Mouse (Mus musculus): Measurements from ENCODE around the gene Vps13d. TPM values are rescaled to one million over a fixed set of nuclear protein-coding genes. Genes with fewer than 3 reads are reported as not detected.

The Vps13d gene
- polyA plus RNA-seq, 1 experiment from 2014 or later: 76.6 TPM

DNA sequence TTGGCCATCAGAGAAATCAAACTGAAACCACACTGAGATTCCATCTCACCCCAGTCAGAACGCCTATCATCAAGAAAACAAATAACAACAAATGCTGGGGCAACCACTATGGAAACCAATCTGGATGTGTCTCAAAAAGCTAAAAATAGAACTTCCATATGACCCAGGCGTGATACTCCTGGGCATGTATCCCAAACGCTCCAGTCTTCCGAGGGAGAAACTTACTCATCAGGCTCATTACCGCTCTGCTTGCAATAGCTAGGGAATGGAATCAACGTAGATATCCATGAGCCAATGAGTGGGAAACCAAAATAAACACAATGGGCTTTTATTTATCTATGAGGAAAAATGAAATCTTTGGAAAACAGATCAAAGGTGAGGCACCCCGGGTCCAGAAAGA is 242.9 kb downstream of the Vps13d start:
- 94% methylated on average over 7 of the region's 7 CpGs for WGBS (ENCODE audit: missing documents)
- Histone ChIP-seq H3K4me3 (ENCODE audit: inconsistent target) (no peak overlapping the region), H3K36me3 (ENCODE audit: inconsistent target) (no peaks in the 10 kb centered on the region), H3K27ac (no peak overlapping the region), H3K79me2 (ENCODE audit: inconsistent target) (no peaks in the 10 kb centered on the region)

GRCm38 (mm10) chr4:144950883-144951282 is 243.9 kb downstream of the Vps13d start:
- H3K27ac ChIP-seq: no peak overlapping the region
- no peak overlapping the region for H3K4me3 ChIP-seq (ENCODE audit: inconsistent target)
- whole genome bisulfite sequencing (ENCODE audit: missing documents): 54% methylated on average over 3 of the region's 3 CpGs
- H3K79me2 ChIP-seq (ENCODE audit: inconsistent target): no peaks in the 10 kb centered on the region
- H3K36me3 ChIP-seq (ENCODE audit: inconsistent target): no peaks in the 10 kb centered on the region

- H3K4me3 ChIP-seq (ENCODE audit: inconsistent target): no peak overlapping the region
- no peak overlapping the region for H3K27ac ChIP-seq
- WGBS (ENCODE audit: missing documents): 81% methylated on average over 3 of the region's 3 CpGs
- H3K79me2 ChIP-seq (ENCODE audit: inconsistent target): no peaks in the 10 kb centered on the region
- no peaks in the 10 kb centered on the region for H3K36me3 ChIP-seq (ENCODE audit: inconsistent target)
Measured at GRCm38 (mm10) chr4:144950327-144950711, 244.5 kb downstream of the Vps13d start.

DNA sequence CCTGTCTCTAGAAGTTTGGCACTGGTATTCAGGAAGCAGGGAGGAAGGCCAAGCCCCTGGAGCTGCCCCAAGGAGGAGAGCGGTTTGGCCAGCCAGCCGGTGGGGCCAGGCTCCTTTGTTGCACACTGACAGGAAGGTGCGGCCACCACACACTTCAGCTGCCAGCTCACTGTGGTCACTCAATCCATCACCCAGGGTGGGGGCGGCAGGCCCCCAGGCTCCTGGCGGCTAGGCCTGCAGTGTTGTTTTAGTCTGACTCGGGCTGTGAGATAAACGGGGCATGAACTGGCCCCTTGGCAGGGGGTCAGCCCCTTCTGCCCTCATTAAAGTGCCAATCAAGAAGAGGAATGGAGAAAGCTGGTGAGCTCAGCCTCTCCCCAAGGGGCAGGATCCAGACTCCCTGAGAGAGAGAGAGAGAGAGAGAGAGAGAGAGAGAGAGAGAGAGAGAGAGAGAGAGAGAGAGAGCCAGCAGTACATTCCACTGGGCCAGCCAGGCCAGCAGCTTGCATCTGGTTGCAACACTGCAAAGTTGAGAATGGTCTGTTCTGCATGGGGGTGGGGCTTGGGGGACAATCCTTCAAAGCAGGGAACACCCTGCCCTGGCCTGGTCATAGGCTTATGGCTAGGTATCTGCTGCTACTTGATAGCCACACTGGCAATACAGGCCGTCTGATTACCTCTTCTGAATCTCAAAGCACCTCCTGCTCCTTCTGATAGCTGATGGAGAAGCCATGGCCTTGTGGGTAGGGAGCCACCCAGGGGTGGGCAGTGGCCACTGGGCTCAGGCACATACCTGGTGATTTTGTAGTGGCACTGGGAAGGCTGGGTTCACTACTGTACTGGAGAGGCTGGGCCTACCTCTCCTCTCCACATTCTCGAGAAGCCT is 245.1 kb downstream of the Vps13d start:
- H3K27ac ChIP-seq: no peak overlapping the region
- H3K36me3 ChIP-seq (ENCODE audit: inconsistent target): no peaks in the 10 kb centered on the region
- no peaks in the 10 kb centered on the region for H3K79me2 ChIP-seq (ENCODE audit: inconsistent target)
- WGBS (ENCODE audit: missing documents): 67% methylated on average over 7 of the region's 9 CpGs
- no peak overlapping the region for H3K4me3 ChIP-seq (ENCODE audit: inconsistent target)

GRCm38 (mm10) chr4:144947738-144948390 is 246.9 kb downstream of the Vps13d start:
- no peaks in the 10 kb centered on the region for H3K36me3 ChIP-seq (ENCODE audit: inconsistent target)
- 74% methylated on average over 6 of the region's 6 CpGs for WGBS (ENCODE audit: missing documents)
- H3K4me3 ChIP-seq (ENCODE audit: inconsistent target): no peak overlapping the region
- no peaks in the 10 kb centered on the region for H3K79me2 ChIP-seq (ENCODE audit: inconsistent target)
- H3K27ac ChIP-seq: no peak overlapping the region

DNA sequence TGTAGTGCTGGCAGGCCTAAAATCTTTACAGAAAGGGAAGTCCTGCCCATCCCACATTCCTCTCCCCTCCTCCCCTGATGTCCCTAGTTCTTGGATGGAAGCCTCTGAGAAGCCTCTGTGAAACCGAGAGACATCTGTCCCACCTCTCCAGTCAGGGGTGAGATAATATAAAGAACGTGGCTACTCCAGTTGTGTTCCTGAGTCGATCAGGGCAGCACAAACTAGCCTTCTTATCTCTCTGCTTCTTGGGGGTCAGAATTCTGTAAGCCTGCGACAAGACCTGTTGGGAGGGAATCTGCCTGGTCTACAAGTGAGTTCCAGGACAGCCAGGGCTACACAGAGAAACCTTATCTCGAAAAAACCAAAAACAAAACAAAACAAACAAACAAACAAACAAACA is 251.5 kb downstream of the Vps13d start:
- Histone ChIP-seq H3K4me3 (ENCODE audit: inconsistent target) (no peak overlapping the region), H3K79me2 (ENCODE audit: inconsistent target) (no peaks in the 10 kb centered on the region), H3K36me3 (ENCODE audit: inconsistent target) (no peaks in the 10 kb centered on the region), H3K27ac (no peak overlapping the region)
- 93% methylated on average over 3 of the region's 5 CpGs for WGBS (ENCODE audit: missing documents)

DNA sequence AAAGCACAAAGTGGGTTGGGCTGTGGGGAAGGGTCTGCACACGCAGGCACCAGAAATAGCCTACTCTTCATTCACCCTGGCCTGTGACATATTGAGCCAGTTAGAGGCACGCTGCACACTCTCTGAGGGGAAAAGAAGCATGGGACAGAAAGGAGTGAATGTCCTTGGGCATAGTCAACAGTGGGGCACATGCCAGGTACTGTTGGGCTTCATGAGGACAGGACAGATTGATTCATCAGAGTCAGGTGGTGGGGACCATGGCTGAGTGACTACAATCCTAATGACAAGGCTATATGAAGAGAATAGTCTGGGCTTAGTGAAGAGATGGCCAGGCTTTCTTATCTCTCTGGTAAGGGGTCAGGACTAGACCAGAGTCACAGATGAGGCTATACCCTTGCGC is 252.4 kb downstream of the Vps13d start:
- Histone ChIP-seq H3K27ac (no peak overlapping the region), H3K4me3 (ENCODE audit: inconsistent target) (no peak overlapping the region), H3K36me3 (ENCODE audit: inconsistent target) (no peaks in the 10 kb centered on the region), H3K79me2 (ENCODE audit: inconsistent target) (no peaks in the 10 kb centered on the region)
- WGBS (ENCODE audit: missing documents): 100% methylated on average over 2 of the region's 3 CpGs

DNA sequence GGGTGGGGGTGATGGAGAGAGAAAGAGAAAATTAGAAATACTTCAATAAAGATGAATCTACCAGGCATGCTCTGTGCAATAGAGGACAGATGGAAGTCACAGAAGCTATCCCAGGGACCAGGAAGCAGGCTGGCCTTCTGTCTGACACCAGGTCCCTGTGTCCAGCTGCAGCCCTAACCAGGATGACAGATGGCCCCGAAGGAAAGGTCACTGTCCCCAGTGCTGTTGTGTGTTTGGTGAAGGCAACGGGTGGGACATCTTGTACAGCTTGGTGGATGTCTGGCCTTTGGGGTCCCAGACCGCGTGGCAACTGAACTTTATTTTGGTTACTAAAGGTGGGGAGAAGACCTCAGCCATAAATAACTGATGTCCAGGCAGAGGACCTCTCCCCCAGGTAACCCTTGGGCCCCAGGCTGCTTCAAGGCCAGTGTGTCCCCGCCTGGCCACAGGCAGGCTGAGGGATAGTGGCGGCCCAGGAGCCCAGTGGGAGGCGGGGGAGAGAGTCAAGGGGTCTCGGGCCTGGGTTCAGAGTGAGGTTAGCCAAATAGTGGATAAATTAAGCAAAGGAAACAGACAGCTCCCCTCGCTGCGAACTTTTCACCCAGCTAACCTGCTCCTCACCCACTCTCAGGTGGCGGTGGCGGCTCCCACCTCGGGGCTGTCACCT is 253.9 kb downstream of the Vps13d start:
- Histone ChIP-seq H3K79me2 (ENCODE audit: inconsistent target) (no peaks in the 10 kb centered on the region), H3K36me3 (ENCODE audit: inconsistent target) (no peaks in the 10 kb centered on the region), H3K27ac (no peak overlapping the region), H3K4me3 (ENCODE audit: inconsistent target) (no peak overlapping the region)
- 96% methylated on average over 13 of the region's 13 CpGs for WGBS (ENCODE audit: missing documents)

DNA sequence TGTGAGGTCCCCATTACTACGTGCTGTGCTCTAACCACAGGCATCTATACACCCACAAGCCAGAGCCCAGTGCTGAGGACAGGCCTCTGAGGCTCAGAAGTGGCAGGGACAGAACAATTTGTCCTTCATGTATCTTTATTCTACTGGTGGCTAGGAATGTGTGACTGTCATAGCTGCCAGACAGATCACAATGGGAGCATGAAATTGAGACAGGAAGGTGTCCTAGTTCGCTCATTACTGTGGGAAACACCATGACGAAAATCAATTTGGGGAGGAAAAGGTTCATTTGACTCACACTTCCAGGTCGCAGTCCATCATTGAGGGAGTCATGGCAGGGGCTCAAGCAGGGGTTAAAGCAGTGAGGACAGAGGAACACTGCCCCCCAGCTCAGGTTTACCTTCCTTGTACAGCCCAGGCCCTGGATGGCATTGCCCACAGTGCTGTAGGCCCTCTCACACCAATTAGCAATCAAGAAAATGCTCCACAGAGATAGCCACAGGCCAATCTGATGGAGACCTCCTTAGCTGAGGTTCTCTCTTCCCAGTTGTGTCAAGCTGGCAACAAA is 254.9 kb downstream of the Vps13d start:
- H3K36me3 ChIP-seq (ENCODE audit: inconsistent target): no peaks in the 10 kb centered on the region
- no peak overlapping the region for H3K4me3 ChIP-seq (ENCODE audit: inconsistent target)
- no peak overlapping the region for H3K27ac ChIP-seq
- 96% methylated on average over 4 of the region's 4 CpGs for WGBS (ENCODE audit: missing documents)
- H3K79me2 ChIP-seq (ENCODE audit: inconsistent target): no peaks in the 10 kb centered on the region

DNA sequence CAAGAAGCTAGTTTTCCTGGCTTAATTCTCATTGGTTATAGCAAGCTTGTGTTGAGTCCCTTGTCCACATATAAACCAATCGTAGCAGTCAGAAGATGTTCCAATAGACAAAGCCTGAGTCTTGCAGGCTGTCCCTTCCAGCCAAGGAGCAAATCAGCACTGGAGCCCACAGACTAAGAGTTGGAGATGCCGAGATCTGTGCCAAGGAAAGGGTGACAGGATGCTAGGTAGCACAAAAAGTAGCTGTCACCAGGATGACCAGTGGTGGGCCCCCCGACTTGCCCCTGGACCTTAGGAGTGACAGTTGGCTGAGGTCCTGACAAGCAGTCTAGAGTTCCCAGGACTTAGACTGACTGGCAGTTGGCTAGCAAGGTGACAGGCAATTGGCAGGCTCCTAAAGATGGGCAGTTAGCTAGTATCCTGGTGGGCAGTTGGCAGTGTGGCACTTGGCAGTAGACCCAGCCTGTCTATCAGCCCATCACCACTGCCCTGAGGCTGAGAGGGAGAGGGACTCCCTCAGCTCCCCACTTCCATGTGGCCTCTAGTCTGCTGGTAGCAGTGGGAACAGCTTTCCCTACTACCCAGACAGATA is 258.1 kb downstream of the Vps13d start:
- no peak overlapping the region for H3K4me3 ChIP-seq (ENCODE audit: inconsistent target)
- no peaks in the 10 kb centered on the region for H3K79me2 ChIP-seq (ENCODE audit: inconsistent target)
- WGBS (ENCODE audit: missing documents): 90% methylated on average over 3 of the region's 3 CpGs
- no peak overlapping the region for H3K27ac ChIP-seq
- H3K36me3 ChIP-seq (ENCODE audit: inconsistent target): no peaks in the 10 kb centered on the region

GRCm38 (mm10) chr4:144934501-144934900 is 260.3 kb downstream of the Vps13d start:
- H3K27ac ChIP-seq: no peak overlapping the region
- no peaks in the 10 kb centered on the region for H3K79me2 ChIP-seq (ENCODE audit: inconsistent target)
- 91% methylated on average over 1 of the region's 1 CpGs for WGBS (ENCODE audit: missing documents)
- no peaks in the 10 kb centered on the region for H3K36me3 ChIP-seq (ENCODE audit: inconsistent target)
- no peak overlapping the region for H3K4me3 ChIP-seq (ENCODE audit: inconsistent target)

DNA sequence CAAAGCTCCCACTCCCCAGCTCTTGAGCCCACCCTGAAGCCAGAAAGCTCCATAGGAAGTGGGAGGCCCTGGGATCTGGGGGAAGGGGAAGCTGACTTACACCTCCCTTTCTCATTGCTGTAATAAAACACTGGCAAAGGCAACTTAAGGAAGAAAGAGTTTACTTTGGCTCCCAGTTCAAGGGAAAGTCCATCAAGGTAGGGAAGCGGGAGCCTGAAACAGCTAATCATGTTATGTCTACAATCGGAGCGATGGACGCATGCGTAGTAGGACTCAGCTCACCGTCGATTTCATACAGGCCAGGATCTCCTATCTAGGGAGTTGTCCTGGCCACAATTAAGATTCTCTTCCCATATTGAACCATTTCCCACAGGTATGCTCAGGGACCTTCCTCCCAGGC is 263.6 kb downstream of the Vps13d start:
- Histone ChIP-seq H3K4me3 (ENCODE audit: inconsistent target) (no peak overlapping the region), H3K79me2 (ENCODE audit: inconsistent target) (no peaks in the 10 kb centered on the region), H3K36me3 (ENCODE audit: inconsistent target) (peaks cover 22% of the 10 kb centered on the region), H3K27ac (no peak overlapping the region)
- 100% methylated on average over 7 of the region's 7 CpGs for WGBS (ENCODE audit: missing documents)

- Histone ChIP-seq H3K36me3 (ENCODE audit: inconsistent target) (peaks cover 26% of the 10 kb centered on the region), H3K4me3 (ENCODE audit: inconsistent target) (no peak overlapping the region), H3K79me2 (ENCODE audit: inconsistent target) (no peaks in the 10 kb centered on the region), H3K27ac (no peak overlapping the region)
- WGBS (ENCODE audit: missing documents): 56% methylated on average over 9 of the region's 10 CpGs
Measured at GRCm38 (mm10) chr4:144930366-144930765, 264.4 kb downstream of the Vps13d start.

DNA sequence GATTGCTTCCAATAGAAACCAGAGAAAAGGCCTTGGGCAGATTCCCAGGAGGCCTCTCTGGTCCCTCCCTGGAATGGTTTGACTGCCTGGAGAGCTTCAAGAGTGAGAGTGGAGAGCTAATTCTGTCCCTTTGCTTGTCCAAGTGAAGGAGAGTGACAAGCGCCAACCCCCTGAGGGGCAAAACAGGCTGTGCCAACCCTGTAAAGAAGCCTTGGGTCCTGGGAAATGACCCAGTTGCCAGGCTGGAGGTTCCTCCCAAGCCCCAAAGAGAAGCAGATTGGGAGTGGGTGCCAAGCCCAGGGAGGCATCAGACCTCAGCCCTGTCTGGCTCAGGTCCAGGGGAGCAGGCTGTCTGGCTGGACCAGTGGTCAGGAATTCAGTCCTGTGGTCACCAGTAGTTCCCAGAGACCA is 265.0 kb downstream of the Vps13d start:
- no peak overlapping the region for H3K4me3 ChIP-seq (ENCODE audit: inconsistent target)
- H3K36me3 ChIP-seq (ENCODE audit: inconsistent target): peaks cover 26% of the 10 kb centered on the region
- H3K27ac ChIP-seq: peak overlapping the region; percentile 22
- 80% methylated on average over 1 of the region's 1 CpGs for WGBS (ENCODE audit: missing documents)
- H3K79me2 ChIP-seq (ENCODE audit: inconsistent target): no peaks in the 10 kb centered on the region
